Comparison of ENCODE assay signal across 26 mouse cellular contexts in the genomic region with DNA sequence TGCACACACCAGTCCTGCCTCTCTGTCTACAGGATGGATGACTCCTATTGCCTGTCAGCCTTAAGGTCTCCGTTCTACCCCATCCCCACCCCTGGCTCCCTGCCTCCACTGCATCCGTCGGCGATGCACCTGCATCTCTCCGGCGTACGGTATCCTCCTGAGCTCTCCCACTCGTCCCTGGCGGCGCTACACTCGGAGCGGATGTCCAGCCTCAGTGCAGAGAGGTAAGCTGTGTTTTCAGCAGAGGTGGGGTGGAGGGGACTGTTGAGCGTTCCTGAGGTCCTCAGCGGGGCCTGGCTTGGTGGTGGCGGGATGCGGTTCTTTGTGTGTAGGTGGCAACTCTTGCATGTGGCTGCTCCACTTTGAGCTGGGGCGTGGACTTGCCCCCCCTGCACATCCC. TPM values are rescaled to one million over a fixed set of nuclear protein-coding genes. Genes with fewer than 3 reads are reported as not detected.
A peak's percentile ranks its signal among the peaks of the same experiment; 100 is the strongest.
DNase-seq lines count a peak whose midpoint lies in the region; ATAC-seq and TF ChIP-seq lines count a peak whose summit lies in the region.
"Had no signal": no experiment of that assay in that cellular context is flagged by ENCODE, and none has a peak within 500 bp of the region (broad histone marks: within the 10 kb centered on the region; RNA-seq: fewer than 3 reads in every experiment).

No protein-coding gene starts in this region.

- no peak for TF ChIP-seq CTCF in midbrain, postnatal 0 days (IDR thresholded peaks at IDR 0.05)

- H3K27me3 ChIP-seq in hindbrain, embryonic 10.5 days (ENCODE audit: insufficient read depth, poor library complexity, severe bottlenecking): peaks cover 3% of the 10 kb centered on the region; the same call in 1 of the 2 replicates
- no peaks in the 10 kb centered on the region for H3K27me3 ChIP-seq in hindbrain, embryonic 11.5 days (ENCODE audit: control insufficient read depth, insufficient read depth, low read length)
- no peaks in the 10 kb centered on the region for H3K27me3 ChIP-seq in midbrain, embryonic 13.5 days
- no peaks in the 10 kb centered on the region for H3K27me3 ChIP-seq in midbrain, postnatal 0 days (ENCODE audit: insufficient read depth, low read length)
- H3K27me3 ChIP-seq: embryonic facial prominence, embryonic 13.5 days; heart, embryonic 15.5 days; limb, embryonic 15.5 days had no signal

- 0 out of 2 replicates have a peak overlapping the region, but pooled peaks have one; percentile 74 for H3K27ac ChIP-seq in hindbrain, embryonic 10.5 days
- no peak overlapping the region for H3K27ac ChIP-seq in hindbrain, embryonic 11.5 days (ENCODE audit: low read depth, low read length)
- H3K27ac ChIP-seq in midbrain, embryonic 13.5 days: peak overlapping the region; percentile 19; the same call in 1 of the 2 replicates
- no peak overlapping the region; the same call in 1 of the 2 replicates for H3K27ac ChIP-seq in midbrain, postnatal 0 days (ENCODE audit: low read depth, low read length)
- no peak overlapping the region for H3K27ac ChIP-seq in ES-E14 (ENCODE audit: insufficient read depth, low read depth, low read length, poor library complexity, severe bottlenecking)
- H3K27ac ChIP-seq: embryonic facial prominence, embryonic 13.5 days; heart, adult 2 months; heart, embryonic 15.5 days; left cerebral cortex, adult 2 months; limb, embryonic 15.5 days; liver, embryonic 14.5 days had no signal

- peaks cover 95% of the 10 kb centered on the region for H3K4me1 ChIP-seq in hindbrain, embryonic 10.5 days (replicated peaks)
- H3K4me1 ChIP-seq in hindbrain, embryonic 11.5 days (replicated peaks; ENCODE audit: control insufficient read depth, insufficient read depth, low read length): peaks cover 32% of the 10 kb centered on the region
- H3K4me1 ChIP-seq in midbrain, embryonic 13.5 days (replicated peaks): peaks cover 61% of the 10 kb centered on the region
- H3K4me1 ChIP-seq in midbrain, postnatal 0 days (ENCODE audit: insufficient read depth, low read length): peaks cover 21% of the 10 kb centered on the region
- peaks cover 2 to 32% of the 10 kb centered on the region in 2 experiments; a peak in 3 of 4 replicates for H3K4me1 ChIP-seq in ES-E14 (ENCODE audit: control insufficient read depth in 2 of 2, insufficient read depth in 2 of 2, low read length in 2 of 2, poor library complexity in 1 of 2)

- no peak overlapping the region for H3K4me2 ChIP-seq in hindbrain, embryonic 11.5 days (replicated peaks; ENCODE audit: low read depth, low read length)
- no peak overlapping the region for H3K4me2 ChIP-seq in midbrain, embryonic 13.5 days (replicated peaks)
- H3K4me2 ChIP-seq in midbrain, postnatal 0 days (ENCODE audit: low read depth, low read length, poor library complexity, severe bottlenecking): no peak overlapping the region
- H3K4me2 ChIP-seq: embryonic facial prominence, embryonic 13.5 days; heart, embryonic 15.5 days; limb, embryonic 15.5 days; lung, embryonic 14.5 days had no signal

- DNase-seq in cerebellum, adult 9-10 months: peak; percentile 36
- DNase-seq in cerebellum, postnatal 25 days: no peak
- DNase-seq in hindbrain, embryonic 10.5 days (ENCODE audit: low spot score): no peak
- no peak for DNase-seq in hindbrain, embryonic 11.5 days (ENCODE audit: low spot score)
- DNase-seq in midbrain, postnatal 0 days (ENCODE audit: low spot score): no peak
- no peak for DNase-seq in ES-E14 (ENCODE audit: low read depth, low spot score)
- no peak for DNase-seq in gastrocnemius, postnatal 10 days
- DNase-seq: adrenal gland, postnatal 36 days; cerebellum, postnatal 14 days; gastrocnemius, postnatal 14 days; heart, adult 2 months; heart, postnatal 36 days; kidney, adult 18-20 months; kidney, postnatal 4 days; layer of hippocampus, adult 9-11 months; lung, embryonic 14.5 days; thymus, adult 18-20 months had no signal

- H3K9ac ChIP-seq in hindbrain, embryonic 11.5 days (ENCODE audit: low read depth, low read length): no peak overlapping the region
- H3K9ac ChIP-seq in midbrain, embryonic 13.5 days (replicated peaks): no peak overlapping the region
- no peak overlapping the region for H3K9ac ChIP-seq in midbrain, postnatal 0 days (replicated peaks; ENCODE audit: low read length, poor library complexity, severe bottlenecking)
- no peak overlapping the region for H3K9ac ChIP-seq in ES-E14 (ENCODE audit: insufficient read depth, low read depth, low read length, poor library complexity, severe bottlenecking)
- H3K9ac ChIP-seq: embryonic facial prominence, embryonic 13.5 days; heart, embryonic 15.5 days; limb, embryonic 15.5 days; liver, embryonic 14.5 days; lung, embryonic 14.5 days had no signal

- 95% methylated on average over 17 of the region's 17 CpGs for WGBS in hindbrain, embryonic 10.5 days
- 97% methylated on average over 17 of the region's 17 CpGs for WGBS in hindbrain, embryonic 11.5 days
- 96% methylated on average over 17 of the region's 17 CpGs for WGBS in midbrain, embryonic 13.5 days
- WGBS in midbrain, postnatal 0 days: 96% methylated on average over 17 of the region's 17 CpGs

- H3K36me3 ChIP-seq in hindbrain, embryonic 10.5 days: peaks cover 91% of the 10 kb centered on the region
- H3K36me3 ChIP-seq in hindbrain, embryonic 11.5 days (ENCODE audit: control insufficient read depth, insufficient read depth, low read length): peaks cover 29% of the 10 kb centered on the region
- peaks cover 64% of the 10 kb centered on the region for H3K36me3 ChIP-seq in midbrain, embryonic 13.5 days
- H3K36me3 ChIP-seq in midbrain, postnatal 0 days (ENCODE audit: insufficient read depth, low read length): peaks cover 51% of the 10 kb centered on the region
- peaks cover 94% of the 10 kb centered on the region for H3K36me3 ChIP-seq in ES-E14 (ENCODE audit: control insufficient read depth, insufficient read depth, low read length, poor library complexity, severe bottlenecking)

- in situ Hi-C loops in ES-E14 (cut with MboI; ENCODE audit: low sequenced_read_pairs in 2 of 2, unreplicated experiment in 2 of 2): no loop called here

- no peak overlapping the region for H3K4me3 ChIP-seq in hindbrain, embryonic 10.5 days
- H3K4me3 ChIP-seq in hindbrain, embryonic 11.5 days (ENCODE audit: low read depth, low read length): no peak overlapping the region
- no peak overlapping the region for H3K4me3 ChIP-seq in midbrain, embryonic 13.5 days (replicated peaks)
- no peak overlapping the region for H3K4me3 ChIP-seq in midbrain, postnatal 0 days (ENCODE audit: low read depth, low read length)
- H3K4me3 ChIP-seq in ES-E14 (ENCODE audit: insufficient read depth in 1 of 2, low read depth in 1 of 2, low read length in 2 of 2, poor library complexity in 1 of 2, severe bottlenecking in 1 of 2): peak overlapping the region; percentile 3 to 4; a peak in 1 of 4 replicates
- H3K4me3 ChIP-seq: embryonic facial prominence, embryonic 13.5 days; erythroblast, embryonic 14.5 days; heart, adult 2 months; heart, embryonic 15.5 days; left cerebral cortex, adult 2 months; limb, embryonic 15.5 days had no signal

- no peak for ATAC-seq in hindbrain, embryonic 11.5 days (ENCODE audit: low FRiP score)
- no peak for ATAC-seq in midbrain, embryonic 13.5 days
- no peak for ATAC-seq in midbrain, postnatal 0 days (ENCODE audit: low FRiP score)
- ATAC-seq: forebrain, embryonic 16.5 days; inflammation-experienced regulatory T-cells, adult 6 months had no signal

- H3K9me3 ChIP-seq in hindbrain, embryonic 10.5 days: no peaks in the 10 kb centered on the region
- no peaks in the 10 kb centered on the region for H3K9me3 ChIP-seq in hindbrain, embryonic 11.5 days (ENCODE audit: control insufficient read depth, low read length)
- no peaks in the 10 kb centered on the region for H3K9me3 ChIP-seq in midbrain, embryonic 13.5 days
- H3K9me3 ChIP-seq in midbrain, postnatal 0 days (ENCODE audit: low read length): no peaks in the 10 kb centered on the region
- no peaks in the 10 kb centered on the region for H3K9me3 ChIP-seq in ES-E14 (ENCODE audit: control insufficient read depth, insufficient read depth, low read depth, low read length)
- H3K9me3 ChIP-seq: embryonic facial prominence, embryonic 13.5 days; heart, embryonic 15.5 days; limb, embryonic 15.5 days had no signal

TF ChIP-seq in ES-E14, 5 proteins besides CTCF, POLR2A, EP300 and RAD21:
- TF ChIP-seq CHD2 (IDR thresholded peaks at IDR 0.05; ENCODE audit: low read depth, low read length) (no peak), ZNF384 (IDR thresholded peaks at IDR 0.05; ENCODE audit: low read depth, low read length) (no peak)

RNA-seq across cellular contexts. Expression of a gene that starts 21.4 kb away (rescaled TPM):
- 138 and 165 TPM in 2 replicates for polyA plus RNA-seq in hindbrain, embryonic 10.5 days (2016; fragmentation: Nextera tagmentation; extraction: Ambion mirVana)
- polyA plus RNA-seq in hindbrain, embryonic 11.5 days (2014; fragmentation: Nextera tagmentation; extraction: Ambion mirVana): 94.8 and 96.9 TPM in 2 replicates
- polyA plus RNA-seq in midbrain, embryonic 13.5 days (2015; fragmentation: Nextera tagmentation; extraction: Ambion mirVana): 36.7 and 37.9 TPM in 2 replicates
- total RNA-seq in midbrain, postnatal 0 days (2014; rRNA removed): 5.8 and 18.1 TPM in 2 replicates
- polyA plus RNA-seq in midbrain, postnatal 0 days (2015; fragmentation: Nextera tagmentation; extraction: Ambion mirVana): 8.4 and 11.3 TPM in 2 replicates
- total RNA-seq in ES-E14 (2012; rRNA removed): 47.0 and 56.2 TPM in 2 replicates
- 1 to 10 TPM; 8.6 to 9.1 TPM for total RNA-seq in gastrocnemius, postnatal 10 days (2021)

Comparison
In these comparisons a context has a peak if more than half of its experiments do, and no peak if none do; other contexts are left out.
1. H3K27ac ChIP-seq: peak in hindbrain, embryonic 10.5 days (single experiment) and midbrain, embryonic 13.5 days (single experiment); none in hindbrain, embryonic 11.5 days (single experiment), midbrain, postnatal 0 days (single experiment) and ES-E14 (single experiment).
2. H3K4me3 ChIP-seq: peak in ES-E14 (2 of 2); none in hindbrain, embryonic 10.5 days (single experiment), hindbrain, embryonic 11.5 days (single experiment), midbrain, embryonic 13.5 days (single experiment) and midbrain, postnatal 0 days (single experiment).